Mouse (Mus musculus) kidney, adult 2 months (tissue): ENCODE measurements at regions not wholly inside any gene's neighbourhood (a gene's known extent, or its start where the extent isn't known, plus 50 kb on each side); places are given as distances from the start of the nearest gene placed in this dataset.

Experiments
- CTCF ChIP-seq: fragments of 200-500 bp; conservative IDR thresholded peaks from 2 replicates; pipeline ENCODE4 v1.5.1; 2011; ENCODE audit warnings: low read depth, mild to moderate bottlenecking, control low read depth, low read length, moderate library complexity, mixed read lengths; ENCODE audit not compliant: insufficient read depth, insufficient read length
- POLR2A ChIP-seq: fragments of 200-500 bp; IDR thresholded peaks from one replicate; pipeline ENCODE4 v1.6.1; 2011; ENCODE audit warnings: low read depth, low read length, control low read depth

- TF ChIP-seq CTCF (no peak), POLR2A (no peak)
Observed at GRCm38 (mm10) chr12:7715091-7715490, 262.4 kb upstream of the Apob start.
